Mouse (Mus musculus) embryonic facial prominence, embryonic 13.5 days (tissue): ENCODE results near the gene Ksr1. TPM values are rescaled to one million over a fixed set of nuclear protein-coding genes. Genes with fewer than 3 reads are reported as not detected.

Source experiments
- ATAC-seq: fragments of 200-750 bp; cut with Nextera tagmentation; 2 replicates; pipeline ENCODE4 v1.8.0; 2017; ENCODE audit warnings: low read depth; ENCODE audit not compliant: insufficient number of reproducible peaks, insufficient read depth, low FRiP score, low TSS enrichment
- H3K27ac ChIP-seq: fragments of 300-500 bp; sonication (generic); 2 replicates; pipeline ENCODE4 v1.5.1; 2015; ENCODE audit warnings: moderate library complexity, mild to moderate bottlenecking, inconsistent platforms
- H3K27me3 ChIP-seq: fragments of 300-500 bp; sonication (generic); 2 replicates; pipeline ENCODE4 v1.6.1; 2015; ENCODE audit warnings: mild to moderate bottlenecking, inconsistent platforms
- H3K36me3 ChIP-seq: fragments of 300-500 bp; sonication (generic); 2 replicates; pipeline ENCODE4 v1.6.1; 2015; ENCODE audit warnings: mild to moderate bottlenecking, inconsistent platforms
- H3K4me1 ChIP-seq: fragments of 300-500 bp; sonication (generic); 2 replicates; pipeline ENCODE4 v1.6.1; 2015; ENCODE audit warnings: inconsistent platforms
- H3K4me2 ChIP-seq: fragments of 300-500 bp; sonication (generic); 2 replicates; pipeline ENCODE4 v1.6.1; 2015; ENCODE audit warnings: moderate library complexity, mild to moderate bottlenecking, inconsistent platforms
- H3K4me3 ChIP-seq: fragments of 300-500 bp; sonication (generic); 2 replicates; pipeline ENCODE4 v1.5.1; 2015; ENCODE audit warnings: mild to moderate bottlenecking, inconsistent platforms
- H3K9ac ChIP-seq: fragments of 300-500 bp; sonication (generic); 2 replicates; pipeline ENCODE4 v1.6.1; 2015; ENCODE audit warnings: mild to moderate bottlenecking, inconsistent platforms
- H3K9me3 ChIP-seq: fragments of 300-500 bp; sonication (generic); 2 replicates; pipeline ENCODE4 v1.6.1; 2016; ENCODE audit warnings: inconsistent platforms
- WGBS: fragments of 180-500 bp; shearing (Covaris S2); methylation state at CpG from one replicate; pipeline ENCODE4 v1.1.7; 2015; ENCODE audit warnings: mixed read lengths; 5-methylcytosine and 5-hydroxymethylcytosine counted together
- polyA plus RNA-seq: library from polyadenylated mRNA; unstranded; fragments of >200 nt; fragmentation: Nextera tagmentation; extraction: Ambion mirVana; gene quantifications from 2 replicates; pipeline ENCODE4 v1.2.1, GENCODE M21; 2015

The Ksr1 gene
- polyA plus RNA-seq, 1 experiment from 2014 or later: 3.3 TPM

GRCm38 (mm10) chr11:79135105-79135503 lies 11.1 kb downstream of the Ksr1 start:
- no peaks in the 10 kb centered on the region for H3K36me3 ChIP-seq
- WGBS: 96% methylated on average over 13 of the region's 13 CpGs
- H3K4me2 ChIP-seq: 0 out of 2 replicates have a peak overlapping the region, but pooled peaks have one; percentile 31
- H3K9me3 ChIP-seq: no peaks in the 10 kb centered on the region
- H3K9ac ChIP-seq: no peak overlapping the region
- no peak overlapping the region for H3K4me3 ChIP-seq
- no peak overlapping the region for H3K27ac ChIP-seq
- no peaks in the 10 kb centered on the region for H3K27me3 ChIP-seq
- H3K4me1 ChIP-seq: peaks cover 54% of the 10 kb centered on the region
- ATAC-seq: no peak

GRCm38 (mm10) chr11:79134416-79135104 lies 11.6 kb downstream of the Ksr1 start:
- no peak overlapping the region for H3K9ac ChIP-seq
- H3K4me3 ChIP-seq: no peak overlapping the region
- H3K27me3 ChIP-seq: no peaks in the 10 kb centered on the region
- H3K4me2 ChIP-seq: no peak overlapping the region
- H3K36me3 ChIP-seq: no peaks in the 10 kb centered on the region
- no peak for ATAC-seq
- WGBS: 79% methylated on average over 13 of the region's 13 CpGs
- H3K27ac ChIP-seq: 0 out of 2 replicates have a peak overlapping the region, but pooled peaks have one; percentile 11
- H3K4me1 ChIP-seq: peaks cover 56% of the 10 kb centered on the region
- H3K9me3 ChIP-seq: no peaks in the 10 kb centered on the region

GRCm38 (mm10) chr11:79133961-79134360 lies 12.2 kb downstream of the Ksr1 start:
- H3K4me3 ChIP-seq: no peak overlapping the region
- no peak overlapping the region for H3K27ac ChIP-seq
- ATAC-seq: no peak
- peaks cover 58% of the 10 kb centered on the region for H3K4me1 ChIP-seq
- no peaks in the 10 kb centered on the region for H3K9me3 ChIP-seq
- WGBS: 77% methylated on average over 9 of the region's 9 CpGs
- H3K27me3 ChIP-seq: no peaks in the 10 kb centered on the region
- no peak overlapping the region for H3K4me2 ChIP-seq
- H3K9ac ChIP-seq: no peak overlapping the region
- H3K36me3 ChIP-seq: no peaks in the 10 kb centered on the region

GRCm38 (mm10) chr11:79133051-79133450 lies 13.2 kb downstream of the Ksr1 start:
- H3K36me3 ChIP-seq: no peaks in the 10 kb centered on the region; the same call in 1 of the 2 replicates
- ATAC-seq: no peak
- H3K4me1 ChIP-seq: peaks cover 50% of the 10 kb centered on the region
- H3K4me3 ChIP-seq: no peak overlapping the region
- H3K9ac ChIP-seq: no peak overlapping the region
- no peaks in the 10 kb centered on the region for H3K27me3 ChIP-seq
- WGBS: 64% methylated on average over 5 of the region's 5 CpGs
- H3K4me2 ChIP-seq: no peak overlapping the region
- H3K27ac ChIP-seq: no peak overlapping the region
- no peaks in the 10 kb centered on the region for H3K9me3 ChIP-seq

GRCm38 (mm10) chr11:79131949-79132411 lies 14.2 kb downstream of the Ksr1 start:
- Histone ChIP-seq H3K36me3 (no peaks in the 10 kb centered on the region; the same call in 1 of the 2 replicates), H3K27ac (no peak overlapping the region), H3K9me3 (no peaks in the 10 kb centered on the region), H3K4me1 (peaks cover 45% of the 10 kb centered on the region), H3K27me3 (no peaks in the 10 kb centered on the region), H3K4me2 (no peak overlapping the region), H3K9ac (no peak overlapping the region), H3K4me3 (no peak overlapping the region)
- WGBS: 67% methylated on average over 9 of the region's 9 CpGs
- ATAC-seq: 0 out of 2 replicates have a peak, but pooled peaks have one; percentile 62

GRCm38 (mm10) chr11:79129388-79130356 lies 16.5 kb downstream of the Ksr1 start:
- Histone ChIP-seq H3K27ac (no peak overlapping the region), H3K9me3 (no peaks in the 10 kb centered on the region), H3K4me2 (no peak overlapping the region), H3K4me3 (no peak overlapping the region), H3K4me1 (peaks cover 27% of the 10 kb centered on the region), H3K36me3 (no peaks in the 10 kb centered on the region; the same call in 1 of the 2 replicates), H3K27me3 (no peaks in the 10 kb centered on the region), H3K9ac (no peak overlapping the region)
- ATAC-seq: no peak
- 77% methylated on average over 13 of the region's 13 CpGs for WGBS

- Histone ChIP-seq H3K27me3 (no peaks in the 10 kb centered on the region), H3K9me3 (no peaks in the 10 kb centered on the region), H3K4me3 (no peak overlapping the region), H3K4me1 (peaks cover 29% of the 10 kb centered on the region), H3K9ac (no peak overlapping the region), H3K27ac (no peak overlapping the region), H3K4me2 (no peak overlapping the region), H3K36me3 (no peaks in the 10 kb centered on the region; the same call in 1 of the 2 replicates)
- ATAC-seq: no peak
- 90% methylated on average over 7 of the region's 7 CpGs for WGBS
Measured at GRCm38 (mm10) chr11:79128233-79128632, 18.0 kb downstream of the Ksr1 start.

GRCm38 (mm10) chr11:79126963-79127362 lies 19.2 kb downstream of the Ksr1 start:
- Histone ChIP-seq H3K27me3 (no peaks in the 10 kb centered on the region), H3K4me3 (no peak overlapping the region), H3K4me2 (no peak overlapping the region), H3K9me3 (no peaks in the 10 kb centered on the region), H3K36me3 (no peaks in the 10 kb centered on the region; the same call in 1 of the 2 replicates), H3K27ac (no peak overlapping the region), H3K4me1 (peaks cover 26% of the 10 kb centered on the region), H3K9ac (no peak overlapping the region)
- no peak for ATAC-seq
- 78% methylated on average over 3 of the region's 3 CpGs for WGBS

- H3K4me2 ChIP-seq: no peak overlapping the region
- 52% methylated on average over 8 of the region's 8 CpGs for WGBS
- H3K4me3 ChIP-seq: no peak overlapping the region
- no peaks in the 10 kb centered on the region; the same call in 1 of the 2 replicates for H3K36me3 ChIP-seq
- peaks cover 25% of the 10 kb centered on the region for H3K4me1 ChIP-seq
- H3K27me3 ChIP-seq: no peaks in the 10 kb centered on the region
- no peak overlapping the region for H3K9ac ChIP-seq
- ATAC-seq: no peak
- H3K9me3 ChIP-seq: no peaks in the 10 kb centered on the region
- H3K27ac ChIP-seq: no peak overlapping the region
Measured at GRCm38 (mm10) chr11:79125775-79126174, 20.4 kb downstream of the Ksr1 start.

GRCm38 (mm10) chr11:79122556-79122955 lies 23.7 kb downstream of the Ksr1 start:
- H3K4me3 ChIP-seq: no peak overlapping the region
- H3K27ac ChIP-seq: no peak overlapping the region
- no peak overlapping the region for H3K9ac ChIP-seq
- peaks cover 34% of the 10 kb centered on the region for H3K4me1 ChIP-seq
- no peaks in the 10 kb centered on the region for H3K9me3 ChIP-seq
- H3K27me3 ChIP-seq: no peaks in the 10 kb centered on the region
- no peaks in the 10 kb centered on the region for H3K36me3 ChIP-seq
- no peak overlapping the region for H3K4me2 ChIP-seq
- no peak for ATAC-seq
- WGBS: 84% methylated on average over 10 of the region's 10 CpGs

GRCm38 (mm10) chr11:79120087-79120486 lies 26.1 kb downstream of the Ksr1 start:
- Histone ChIP-seq H3K4me2 (no peak overlapping the region), H3K9me3 (no peaks in the 10 kb centered on the region), H3K9ac (no peak overlapping the region), H3K4me3 (no peak overlapping the region), H3K27ac (no peak overlapping the region), H3K27me3 (no peaks in the 10 kb centered on the region), H3K36me3 (no peaks in the 10 kb centered on the region), H3K4me1 (peaks cover 55% of the 10 kb centered on the region)
- no peak for ATAC-seq
- WGBS: 66% methylated on average over 3 of the region's 3 CpGs
